27 mouse cellular contexts compared by ENCODE assay signal in genomic region chr5:114842674-114843073, GRCm38 (mm10). TPM values are rescaled to one million over a fixed set of nuclear protein-coding genes. Genes with fewer than 3 reads are reported as not detected.
A peak's percentile ranks its signal among the peaks of the same experiment; 100 is the strongest.
DNase-seq lines count a peak whose midpoint lies in the region; ATAC-seq lines count a peak whose summit lies in the region.
"Had no signal": no experiment of that assay in that cellular context is flagged by ENCODE, and none has a peak within 500 bp of the region (broad histone marks: within the 10 kb centered on the region; RNA-seq: fewer than 3 reads in every experiment).

No protein-coding gene starts in this region.

- no peaks in the 10 kb centered on the region for H3K36me3 ChIP-seq in heart, embryonic 12.5 days
- H3K36me3 ChIP-seq in kidney, embryonic 16.5 days (ENCODE audit: insufficient read depth, low read length), result no peaks in the 10 kb centered on the region
- H3K36me3 ChIP-seq: forebrain, embryonic 10.5 days; G1E; heart, embryonic 15.5 days; limb, embryonic 13.5 days; liver, embryonic 12.5 days; midbrain, embryonic 13.5 days had no signal

- H3K4me2 ChIP-seq in heart, embryonic 12.5 days, result no peak overlapping the region
- no peak overlapping the region for H3K4me2 ChIP-seq in kidney, embryonic 16.5 days (replicated peaks; ENCODE audit: low read depth, low read length)
- H3K4me2 ChIP-seq: heart, embryonic 15.5 days; limb, embryonic 13.5 days; liver, embryonic 12.5 days; midbrain, embryonic 13.5 days had no signal

- peaks cover 16% of the 10 kb centered on the region; the same call in 1 of the 2 replicates for H3K27me3 ChIP-seq in heart, embryonic 12.5 days (replicated peaks)
- no peaks in the 10 kb centered on the region for H3K27me3 ChIP-seq in kidney, embryonic 16.5 days (ENCODE audit: insufficient read depth, low read length)
- H3K27me3 ChIP-seq: heart, embryonic 15.5 days; limb, embryonic 13.5 days; midbrain, embryonic 13.5 days; Patski had no signal

- peak; percentile 76 for DNase-seq in heart, adult 11 months
- no peak for DNase-seq in kidney, adult 9 months
- DNase-seq in retina, postnatal 1 day, result peak; percentile 52
- no peak for DNase-seq in retina, embryonic 14.5 days (ENCODE audit: low spot score)
- DNase-seq in thymus, postnatal 36 days, result no peak
- DNase-seq: cerebellum, adult 11-12 months; cerebellum, postnatal 25 days; gastrocnemius, postnatal 25 days; heart, adult 2 months; heart, postnatal 36 days; kidney, adult 11 months; kidney, postnatal 36 days; layer of hippocampus, postnatal 36 days; lung, adult 18-20 months; lung, postnatal 14 days; right cerebral cortex, postnatal 25 days; spleen, adult 18-20 months; thymus, postnatal 14 days had no signal

- H3K9ac ChIP-seq in heart, embryonic 12.5 days, result no peak overlapping the region
- no peak overlapping the region for H3K9ac ChIP-seq in kidney, embryonic 16.5 days (replicated peaks; ENCODE audit: low read length)
- H3K9ac ChIP-seq: heart, embryonic 15.5 days; limb, embryonic 13.5 days; liver, embryonic 12.5 days; midbrain, embryonic 13.5 days had no signal

- WGBS in heart, embryonic 12.5 days, result 59% methylated on average over 5 of the region's 5 CpGs
- 72% methylated on average over 5 of the region's 5 CpGs for WGBS in kidney, embryonic 16.5 days

- peaks cover 4% of the 10 kb centered on the region for H3K4me1 ChIP-seq in heart, embryonic 12.5 days (replicated peaks)
- 0 out of 2 replicates have a peak, but pooled peaks cover 2% of the 10 kb centered on the region for H3K4me1 ChIP-seq in kidney, embryonic 16.5 days (ENCODE audit: insufficient read depth, low read length)
- H3K4me1 ChIP-seq: heart, embryonic 15.5 days had no signal

- H3K4me3 ChIP-seq in heart, embryonic 12.5 days, result no peak overlapping the region
- H3K4me3 ChIP-seq in kidney, embryonic 16.5 days (ENCODE audit: low read length), result no peak overlapping the region
- H3K4me3 ChIP-seq: forebrain, embryonic 10.5 days; heart, adult 2 months; heart, embryonic 15.5 days; limb, embryonic 13.5 days; liver, embryonic 12.5 days; midbrain, embryonic 13.5 days had no signal

- no peak for ATAC-seq in heart, embryonic 12.5 days (ENCODE audit: insufficient number of reproducible peaks, low FRiP score)
- ATAC-seq in kidney, embryonic 16.5 days (ENCODE audit: low FRiP score, low TSS enrichment), result peak; percentile 12; the same call in 1 of the 2 replicates
- ATAC-seq: liver, embryonic 12.5 days; midbrain, embryonic 13.5 days; Patski had no signal

- H3K27ac ChIP-seq in heart, embryonic 12.5 days (ENCODE audit: poor library complexity, severe bottlenecking), result no peak overlapping the region
- H3K27ac ChIP-seq in kidney, embryonic 16.5 days (ENCODE audit: low read length), result no peak overlapping the region
- H3K27ac ChIP-seq: forebrain, embryonic 10.5 days; heart, adult 2 months; heart, embryonic 15.5 days; liver, embryonic 12.5 days; midbrain, embryonic 13.5 days had no signal

- no peaks in the 10 kb centered on the region for H3K9me3 ChIP-seq in heart, embryonic 12.5 days (replicated peaks)
- H3K9me3 ChIP-seq in kidney, embryonic 16.5 days (ENCODE audit: low read length), result no peaks in the 10 kb centered on the region
- H3K9me3 ChIP-seq: forebrain, embryonic 10.5 days; G1E; heart, embryonic 15.5 days; limb, embryonic 13.5 days; liver, embryonic 12.5 days; midbrain, embryonic 13.5 days had no signal

RNA-seq across cellular contexts. Expression of gene 4930519G04Rik, which starts 10.8 kb away (rescaled TPM):
- not detected in 2 replicates for polyA plus RNA-seq in heart, embryonic 12.5 days (2016; fragmentation: Nextera tagmentation; extraction: Ambion mirVana)
- not detected in 2 replicates for polyA plus RNA-seq in kidney, embryonic 16.5 days (2015; fragmentation: Nextera tagmentation; extraction: Ambion mirVana)
- polyA plus RNA-seq: forebrain, embryonic 10.5 days; G1E; heart, adult 2 months; heart, embryonic 15.5 days; limb, embryonic 13.5 days; liver, embryonic 12.5 days; midbrain, embryonic 13.5 days had no signal

RNA-seq across cellular contexts. Expression of gene Gm9936, which starts 15.8 kb away (rescaled TPM):
- 0.06 TPM in 1 of 2 replicates, not detected in the other for polyA plus RNA-seq in heart, embryonic 12.5 days (2016; fragmentation: Nextera tagmentation; extraction: Ambion mirVana)
- polyA plus RNA-seq in kidney, embryonic 16.5 days (2015; fragmentation: Nextera tagmentation; extraction: Ambion mirVana), result not detected in 2 replicates
- polyA plus RNA-seq: G1E; heart, adult 2 months; heart, embryonic 15.5 days; liver, embryonic 12.5 days; Patski had no signal

RNA-seq across cellular contexts. Expression of gene 1500011B03Rik, which starts 19.4 kb away (rescaled TPM):
- polyA plus RNA-seq in heart, embryonic 12.5 days (2016; fragmentation: Nextera tagmentation; extraction: Ambion mirVana), result 53.2 and 57.5 TPM in 2 replicates
- polyA plus RNA-seq in kidney, embryonic 16.5 days (2015; fragmentation: Nextera tagmentation; extraction: Ambion mirVana), result 105 and 111 TPM in 2 replicates

RNA-seq across cellular contexts. Expression of gene Oasl2, which starts 54.1 kb away (rescaled TPM):
- 3.8 and 4.0 TPM in 2 replicates for polyA plus RNA-seq in heart, embryonic 12.5 days (2016; fragmentation: Nextera tagmentation; extraction: Ambion mirVana)
- 4.5 and 4.8 TPM in 2 replicates for polyA plus RNA-seq in kidney, embryonic 16.5 days (2015; fragmentation: Nextera tagmentation; extraction: Ambion mirVana)
- polyA plus RNA-seq: G1E had no signal

Comparison
In these comparisons a context has a peak if more than half of its experiments do, and no peak if none do; other contexts are left out.
1. DNase-seq: peak in heart, adult 11 months (single experiment) and retina, postnatal 1 day (single experiment); none in kidney, adult 9 months (single experiment), retina, embryonic 14.5 days (single experiment) and thymus, postnatal 36 days (0 of 2).